ENCODE assay signal across 14 mouse cellular contexts in the genomic region with DNA sequence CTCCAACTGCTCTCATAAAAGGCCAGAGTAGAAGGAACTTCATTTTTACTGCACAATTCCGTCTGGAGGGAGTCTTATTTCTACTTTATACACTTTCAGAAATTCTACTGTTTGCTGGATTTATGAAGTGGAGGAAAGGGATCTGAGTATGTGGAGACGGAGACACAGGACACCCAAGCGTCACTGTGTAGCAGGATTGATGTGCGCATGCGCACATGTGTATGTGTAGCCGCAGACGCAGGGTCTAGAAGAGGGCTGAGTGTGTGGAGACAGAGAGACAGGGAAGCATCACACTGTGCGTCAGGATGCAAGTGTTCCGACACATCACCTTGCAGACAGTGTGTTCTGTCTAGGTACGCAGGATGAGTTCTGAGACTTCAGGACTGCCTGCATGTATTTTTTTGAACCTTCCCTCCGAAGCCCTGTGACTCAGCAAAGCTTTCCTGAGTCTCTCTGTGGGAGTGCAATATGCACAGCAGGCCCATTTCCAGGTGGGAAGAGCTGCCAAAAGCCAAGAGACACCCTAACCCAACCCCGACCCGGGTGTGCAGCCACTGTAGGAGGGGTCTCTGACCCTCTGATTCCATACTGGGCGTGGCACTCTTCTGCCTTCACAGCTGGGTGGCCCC.
DNase-seq lines count a peak whose midpoint lies in the region.
"Had no signal": no experiment of that assay in that cellular context is flagged by ENCODE, and none has a peak within 500 bp of the region (broad histone marks: within the 10 kb centered on the region; RNA-seq: fewer than 3 reads in every experiment).

No protein-coding gene starts in this region.

- peak; percentile 56 for DNase-seq in heart, adult 11 months
- DNase-seq in heart, postnatal 10 days: no peak
- peak; percentile 20 for DNase-seq in right cerebral cortex, adult 18-20 months
- DNase-seq in right cerebral cortex, postnatal 4 days: no peak
- DNase-seq in R1 (ENCODE audit: low read depth, low spot score): peak; percentile 85
- DNase-seq in testis, postnatal 14 days (ENCODE audit: low spot score): peak; percentile 41
- DNase-seq in spleen, adult 18-20 months: no peak
- DNase-seq: adrenal gland, postnatal 25 days; cerebellum, adult 9-10 months; gastrocnemius, postnatal 36 days; heart, postnatal 36 days; kidney, adult 18-20 months; layer of hippocampus, adult 9-11 months; right cerebral cortex, postnatal 14 days had no signal

- intact Hi-C loops in heart, postnatal 10 days (cut with DNase I): no loop called here

Comparison
In these comparisons a context has a peak if more than half of its experiments do, and no peak if none do; other contexts are left out.
1. DNase-seq: peak in heart, adult 11 months (single experiment), right cerebral cortex, adult 18-20 months (single experiment), R1 (single experiment) and testis, postnatal 14 days (single experiment); none in heart, postnatal 10 days (0 of 2), right cerebral cortex, postnatal 4 days (single experiment) and spleen, adult 18-20 months (0 of 2).